Mouse (Mus musculus): Measurements from ENCODE around the gene Fbxo24. TPM values are rescaled to one million over a fixed set of nuclear protein-coding genes. Genes with fewer than 3 reads are reported as not detected.

Gene Fbxo24
- polyA plus RNA-seq, 1 experiment from 2014 or later: 0.23 TPM

DNA sequence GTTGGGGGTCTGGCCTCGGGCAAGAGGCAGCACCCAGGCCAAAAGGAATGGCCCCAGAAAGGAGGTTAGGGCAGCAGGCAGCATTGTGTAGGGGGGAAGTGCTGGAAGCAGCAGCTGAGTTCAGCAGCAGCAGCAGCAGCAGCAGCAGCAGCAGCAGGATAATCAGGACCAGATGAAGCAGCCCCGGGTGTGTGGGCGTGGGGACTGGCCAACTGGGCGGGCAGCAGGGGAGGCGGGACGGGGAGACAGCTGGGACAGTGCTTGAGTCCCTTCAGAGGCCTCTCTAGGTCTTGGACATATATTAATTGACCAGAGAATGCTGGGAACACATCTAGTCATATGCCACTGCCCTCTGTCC lies 17.6 kb downstream of the Fbxo24 start:
- Histone ChIP-seq H3K27ac (ENCODE audit: low read length) (no peak overlapping the region), H3K4me2 (ENCODE audit: low read length) (no peak overlapping the region), H3K36me3 (ENCODE audit: control insufficient read depth, insufficient read depth) (no peaks in the 10 kb centered on the region), H3K4me1 (replicated peaks; ENCODE audit: control insufficient read depth, insufficient read depth, low read length) (0 out of 2 replicates have a peak, but pooled peaks cover 2% of the 10 kb centered on the region), H3K9ac (replicated peaks; ENCODE audit: low read depth, low read length) (no peak overlapping the region), H3K27me3 (replicated peaks; ENCODE audit: control insufficient read depth, insufficient read depth, low read length) (no peaks in the 10 kb centered on the region; the same call in 1 of the 2 replicates), H3K4me3 (replicated peaks; ENCODE audit: low read length) (no peak overlapping the region), H3K9me3 (ENCODE audit: control insufficient read depth, low read length) (no peaks in the 10 kb centered on the region)
- WGBS: 33% methylated on average over 6 of the region's 6 CpGs
- ATAC-seq: no peak

DNA sequence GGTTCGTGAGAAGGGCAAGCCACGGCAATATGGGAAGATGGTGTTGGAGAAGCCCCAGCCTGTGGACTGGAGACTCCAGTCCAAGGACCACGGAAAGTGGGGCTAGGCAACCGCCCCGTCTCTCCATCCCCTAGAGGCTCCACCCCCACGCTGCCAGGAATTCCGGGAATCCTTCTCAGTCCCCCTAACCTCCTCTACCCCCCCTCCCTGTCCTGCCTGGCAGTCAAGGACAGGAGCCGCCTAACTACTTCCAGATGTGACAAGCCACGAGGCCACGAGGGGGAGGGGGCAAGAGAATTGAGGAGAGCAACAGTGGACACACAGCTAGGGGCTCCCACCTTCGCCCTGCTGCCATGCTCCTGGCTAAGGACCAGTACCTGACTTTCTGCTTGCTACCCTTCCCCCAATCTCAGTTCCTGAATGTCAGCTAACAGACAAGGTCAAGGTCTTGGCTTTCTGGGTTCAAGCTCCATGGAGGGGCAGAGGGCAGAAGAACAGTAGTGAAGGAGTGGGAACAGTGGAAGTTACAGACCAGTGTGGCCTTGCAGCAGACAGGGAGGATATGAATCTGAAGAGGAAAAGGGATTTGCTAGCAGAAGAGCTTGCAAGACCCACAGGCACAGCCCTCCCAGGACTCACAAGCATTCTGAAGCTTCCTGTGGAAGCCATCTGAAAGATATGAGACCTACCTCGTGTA lies 18.1 kb downstream of the Fbxo24 start:
- ATAC-seq: no peak
- Histone ChIP-seq H3K27me3 (replicated peaks; ENCODE audit: control insufficient read depth, insufficient read depth, low read length) (no peaks in the 10 kb centered on the region; the same call in 1 of the 2 replicates), H3K36me3 (ENCODE audit: control insufficient read depth, insufficient read depth) (no peaks in the 10 kb centered on the region), H3K9ac (replicated peaks; ENCODE audit: low read depth, low read length) (no peak overlapping the region), H3K27ac (ENCODE audit: low read length) (no peak overlapping the region), H3K4me3 (replicated peaks; ENCODE audit: low read length) (no peak overlapping the region), H3K4me2 (ENCODE audit: low read length) (no peak overlapping the region), H3K4me1 (replicated peaks; ENCODE audit: control insufficient read depth, insufficient read depth, low read length) (0 out of 2 replicates have a peak, but pooled peaks cover 2% of the 10 kb centered on the region), H3K9me3 (ENCODE audit: control insufficient read depth, low read length) (no peaks in the 10 kb centered on the region)
- WGBS: 24% methylated on average over 11 of the region's 12 CpGs

DNA sequence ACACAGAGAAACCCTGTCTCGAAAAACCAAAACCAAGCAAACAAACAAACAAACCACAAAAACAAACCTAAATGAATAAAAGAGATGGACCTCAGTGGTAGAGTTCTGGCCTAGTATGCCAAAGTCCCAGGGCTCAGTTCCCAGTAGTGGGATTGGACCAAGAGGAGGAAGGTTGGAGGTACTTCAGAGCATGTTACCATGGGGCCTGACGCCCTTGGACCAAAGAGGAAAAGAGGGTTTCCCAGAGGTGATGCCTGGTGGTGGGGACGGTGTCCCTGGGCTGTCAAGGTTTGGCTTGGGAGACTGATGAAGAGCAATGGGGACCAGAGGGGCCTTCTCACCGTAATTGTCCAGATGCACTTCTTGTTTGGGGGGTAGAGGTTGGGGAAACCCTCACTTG lies 18.7 kb downstream of the Fbxo24 start:
- Histone ChIP-seq H3K4me1 (replicated peaks; ENCODE audit: control insufficient read depth, insufficient read depth, low read length) (0 out of 2 replicates have a peak, but pooled peaks cover 2% of the 10 kb centered on the region), H3K27ac (ENCODE audit: low read length) (no peak overlapping the region), H3K27me3 (replicated peaks; ENCODE audit: control insufficient read depth, insufficient read depth, low read length) (no peaks in the 10 kb centered on the region; the same call in 1 of the 2 replicates), H3K36me3 (ENCODE audit: control insufficient read depth, insufficient read depth) (no peaks in the 10 kb centered on the region), H3K9me3 (ENCODE audit: control insufficient read depth, low read length) (no peaks in the 10 kb centered on the region), H3K4me2 (ENCODE audit: low read length) (no peak overlapping the region), H3K4me3 (replicated peaks; ENCODE audit: low read length) (no peak overlapping the region), H3K9ac (replicated peaks; ENCODE audit: low read depth, low read length) (no peak overlapping the region)
- 80% methylated on average over 4 of the region's 4 CpGs for WGBS
- no peak for ATAC-seq

DNA sequence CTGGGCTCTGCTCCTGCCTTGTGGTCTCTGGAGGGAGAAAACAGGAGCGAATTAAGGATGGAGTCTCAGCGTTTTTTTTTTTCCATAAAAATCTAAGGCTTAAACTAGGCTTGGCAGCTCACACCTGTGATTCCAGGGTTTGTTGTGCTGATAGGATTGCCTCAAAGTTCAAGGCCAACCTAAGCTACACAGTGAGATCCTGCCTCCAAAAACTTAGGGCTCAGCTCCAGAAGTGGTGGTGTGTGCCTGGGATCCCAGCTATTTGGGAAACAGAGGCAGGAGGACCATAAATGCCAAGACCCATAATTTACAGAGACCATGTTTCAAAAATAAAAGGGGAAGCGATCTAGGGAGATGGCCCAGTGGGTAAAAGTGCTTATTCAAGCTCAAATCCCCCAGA lies 19.5 kb downstream of the Fbxo24 start:
- no peak overlapping the region for H3K9ac ChIP-seq (replicated peaks; ENCODE audit: low read depth, low read length)
- H3K9me3 ChIP-seq (ENCODE audit: control insufficient read depth, low read length): no peaks in the 10 kb centered on the region
- H3K4me2 ChIP-seq (ENCODE audit: low read length): no peak overlapping the region
- no peak overlapping the region for H3K4me3 ChIP-seq (replicated peaks; ENCODE audit: low read length)
- no peak for ATAC-seq
- no peaks in the 10 kb centered on the region for H3K36me3 ChIP-seq (ENCODE audit: control insufficient read depth, insufficient read depth)
- WGBS: 60% methylated on average over 3 of the region's 3 CpGs
- H3K27ac ChIP-seq (ENCODE audit: low read length): no peak overlapping the region
- 0 out of 2 replicates have a peak, but pooled peaks cover 2% of the 10 kb centered on the region for H3K4me1 ChIP-seq (replicated peaks; ENCODE audit: control insufficient read depth, insufficient read depth, low read length)
- no peaks in the 10 kb centered on the region; the same call in 1 of the 2 replicates for H3K27me3 ChIP-seq (replicated peaks; ENCODE audit: control insufficient read depth, insufficient read depth, low read length)

GRCm38 (mm10) chr5:137608654-137609190 lies 20.1 kb downstream of the Fbxo24 start:
- ATAC-seq: no peak
- Histone ChIP-seq H3K27ac (ENCODE audit: low read length) (no peak overlapping the region), H3K9ac (replicated peaks; ENCODE audit: low read depth, low read length) (0 out of 2 replicates have a peak overlapping the region, but pooled peaks have one; percentile 3), H3K4me1 (replicated peaks; ENCODE audit: control insufficient read depth, insufficient read depth, low read length) (0 out of 2 replicates have a peak, but pooled peaks cover 2% of the 10 kb centered on the region), H3K9me3 (ENCODE audit: control insufficient read depth, low read length) (no peaks in the 10 kb centered on the region), H3K4me2 (ENCODE audit: low read length) (peak overlapping the region; percentile 28), H3K4me3 (replicated peaks; ENCODE audit: low read length) (no peak overlapping the region), H3K36me3 (ENCODE audit: control insufficient read depth, insufficient read depth) (no peaks in the 10 kb centered on the region), H3K27me3 (replicated peaks; ENCODE audit: control insufficient read depth, insufficient read depth, low read length) (no peaks in the 10 kb centered on the region; the same call in 1 of the 2 replicates)
- 22% methylated on average over 23 of the region's 23 CpGs for WGBS

DNA sequence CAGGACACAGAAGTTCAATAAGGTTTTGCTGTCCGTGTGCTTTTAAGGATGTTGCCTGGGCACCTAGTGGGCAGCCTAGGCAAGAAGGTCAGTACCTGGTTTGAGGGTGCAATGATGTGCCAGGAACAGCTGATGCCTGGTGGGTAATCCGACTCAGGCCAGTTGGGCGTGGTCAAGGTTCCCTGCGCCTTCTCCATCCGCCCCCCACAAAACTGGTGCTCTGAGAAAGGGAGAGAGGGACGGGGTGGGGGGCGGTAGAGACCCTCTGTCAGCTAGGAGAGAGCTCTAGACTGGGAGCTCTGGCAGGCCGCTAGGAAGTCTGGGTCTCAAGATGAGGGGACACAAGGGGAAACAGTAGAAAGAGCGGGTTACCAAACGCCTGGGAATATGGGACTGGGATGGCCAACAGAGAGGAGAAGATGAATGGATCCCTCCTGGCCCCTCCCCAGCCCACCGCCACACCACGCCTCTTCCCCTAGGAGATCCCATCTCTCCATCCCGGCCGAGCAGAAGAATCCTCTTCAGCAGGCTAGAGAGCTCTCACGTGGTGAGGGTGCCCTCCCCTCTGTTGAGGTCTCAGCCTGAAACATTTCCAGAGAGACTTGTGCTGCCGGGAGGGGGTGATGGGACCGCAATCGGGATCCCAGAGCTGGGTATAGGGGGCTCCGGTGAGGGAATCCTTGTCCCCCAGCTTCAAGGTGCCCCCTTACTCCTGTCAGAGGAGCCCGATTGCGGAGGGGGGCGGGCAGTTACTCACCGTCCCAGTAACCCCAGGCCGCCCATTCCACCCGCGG lies 20.7 kb downstream of the Fbxo24 start:
- 11% methylated on average over 24 of the region's 26 CpGs for WGBS
- no peak overlapping the region for H3K27ac ChIP-seq (ENCODE audit: low read length)

GRCm38 (mm10) chr5:137601365-137601729 lies 27.5 kb downstream of the Fbxo24 start:
- under 1% methylated on average over 22 of the region's 22 CpGs for WGBS

More for the DNA sequence above, 20.7 kb downstream of the Fbxo24 start:
- no peaks in the 10 kb centered on the region for H3K9me3 ChIP-seq (ENCODE audit: control insufficient read depth, low read length)
- no peaks in the 10 kb centered on the region for H3K36me3 ChIP-seq (ENCODE audit: control insufficient read depth, insufficient read depth)
- peak overlapping the region; percentile 28 for H3K4me2 ChIP-seq (ENCODE audit: low read length)
- 0 out of 2 replicates have a peak overlapping the region, but pooled peaks have one; percentile 3 for H3K9ac ChIP-seq (replicated peaks; ENCODE audit: low read depth, low read length)
- H3K4me3 ChIP-seq (replicated peaks; ENCODE audit: low read length): no peak overlapping the region
- no peak for ATAC-seq
- no peaks in the 10 kb centered on the region; the same call in 1 of the 2 replicates for H3K27me3 ChIP-seq (replicated peaks; ENCODE audit: control insufficient read depth, insufficient read depth, low read length)
- H3K4me1 ChIP-seq (replicated peaks; ENCODE audit: control insufficient read depth, insufficient read depth, low read length): peaks cover 2% of the 10 kb centered on the region; the same call in 1 of the 2 replicates

DNA sequence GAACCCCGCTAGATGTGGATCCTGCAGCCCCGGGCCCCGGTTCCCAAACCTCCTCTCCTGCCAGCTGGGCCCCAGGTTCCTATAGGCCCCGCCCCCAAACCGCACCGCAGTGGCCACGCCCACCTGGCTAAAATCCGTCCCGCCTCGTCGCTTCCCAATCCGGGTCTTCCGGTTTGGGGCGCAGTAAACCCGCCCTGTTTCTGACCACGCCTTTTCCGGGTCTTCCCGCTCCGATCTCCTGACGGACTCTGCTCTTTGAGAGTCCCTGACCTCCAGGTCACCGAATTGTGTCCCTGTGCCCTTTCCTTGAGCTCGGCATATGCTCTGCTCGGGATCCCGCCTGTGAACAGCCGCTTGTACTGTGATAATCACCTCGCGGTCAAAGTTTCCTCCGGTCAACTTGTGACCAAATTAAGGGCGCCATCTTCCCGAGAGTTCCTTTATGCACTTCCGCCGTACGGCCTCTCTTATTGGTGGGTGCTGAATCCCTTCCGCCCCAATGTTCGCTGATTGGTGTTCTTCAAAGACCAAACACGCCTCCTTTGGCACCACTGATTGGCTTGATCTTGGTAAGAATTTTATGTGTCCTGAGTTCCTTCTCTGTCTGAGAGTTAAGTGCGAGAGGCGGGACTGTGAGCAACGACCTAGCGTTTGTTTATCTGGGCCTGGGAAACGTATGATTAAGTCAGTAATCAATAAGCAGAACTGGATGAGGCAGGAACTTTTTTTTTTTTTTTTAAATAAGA lies 28.0 kb downstream of the Fbxo24 start, which contains the start of gene Mospd3:
Mospd3 (minus strand) TSS at position 440 of the 746 bp plus-strand sequence.
- Histone ChIP-seq H3K9ac (replicated peaks; ENCODE audit: low read depth, low read length) (peak within 1 kb of the TSS; percentile 70), H3K27ac (ENCODE audit: low read length) (peak within 1 kb of the TSS; percentile 81), H3K36me3 (ENCODE audit: control insufficient read depth, insufficient read depth) (no peaks in the 10 kb centered on the region), H3K4me2 (ENCODE audit: low read length) (peak within 1 kb of the TSS; percentile 95), H3K9me3 (ENCODE audit: control insufficient read depth, low read length) (no peaks in the 10 kb centered on the region), H3K4me1 (replicated peaks; ENCODE audit: control insufficient read depth, insufficient read depth, low read length) (peaks cover 27% of the 10 kb centered on the region), H3K27me3 (replicated peaks; ENCODE audit: control insufficient read depth, insufficient read depth, low read length) (no peaks in the 10 kb centered on the region), H3K4me3 (replicated peaks; ENCODE audit: low read length) (peak within 1 kb of the TSS; percentile 65)
- peak; percentile 97 for ATAC-seq
- under 1% methylated on average over 41 of the region's 41 CpGs for WGBS

More at GRCm38 (mm10) chr5:137601365-137601729, 27.5 kb downstream of the Fbxo24 start:
- Histone ChIP-seq H3K27me3 (replicated peaks; ENCODE audit: control insufficient read depth, insufficient read depth, low read length) (no peaks in the 10 kb centered on the region), H3K9me3 (ENCODE audit: control insufficient read depth, low read length) (no peaks in the 10 kb centered on the region), H3K4me2 (ENCODE audit: low read length) (peak overlapping the region; percentile 61), H3K4me1 (replicated peaks; ENCODE audit: control insufficient read depth, insufficient read depth, low read length) (peaks cover 27% of the 10 kb centered on the region), H3K36me3 (ENCODE audit: control insufficient read depth, insufficient read depth) (no peaks in the 10 kb centered on the region), H3K27ac (ENCODE audit: low read length) (no peak overlapping the region), H3K9ac (replicated peaks; ENCODE audit: low read depth, low read length) (peak overlapping the region; percentile 20), H3K4me3 (replicated peaks; ENCODE audit: low read length) (peak overlapping the region; percentile 65)
- no peak for ATAC-seq

All from forebrain, embryonic 16.5 days (tissue).